Mouse (Mus musculus) monocyte, adult 5-6 weeks (primary cell): ENCODE data around the gene Olfr315. TPM values are rescaled to one million over a fixed set of nuclear protein-coding genes. Genes with fewer than 3 reads are reported as not detected.
"Not testable (repeated sequence)": the region's sequence is repeated elsewhere in the genome, so short reads cannot be mapped to it uniquely, and the experiment has no call there.

ENCODE experiments used
- ATAC-seq: fragments of 153-309, 156-312 bp; replicated peaks from 2 replicates; pipeline ENCODE4 v1.8.0; 2017; ENCODE audit warnings: mild to moderate bottlenecking; ENCODE audit not compliant: low TSS enrichment, insufficient number of reproducible peaks, severe bottlenecking, poor library complexity, low FRiP score
- total RNA-seq: library from RNA; stranded (forward); fragments of 200-1000, 200-491, 200-594 nt; gene quantifications from 3 replicates; pipeline ENCODE4 v1.2.3, GENCODE M21; 2017

The Olfr315 gene
- total RNA-seq, 1 experiment from 2014 or later: not detected

DNA sequence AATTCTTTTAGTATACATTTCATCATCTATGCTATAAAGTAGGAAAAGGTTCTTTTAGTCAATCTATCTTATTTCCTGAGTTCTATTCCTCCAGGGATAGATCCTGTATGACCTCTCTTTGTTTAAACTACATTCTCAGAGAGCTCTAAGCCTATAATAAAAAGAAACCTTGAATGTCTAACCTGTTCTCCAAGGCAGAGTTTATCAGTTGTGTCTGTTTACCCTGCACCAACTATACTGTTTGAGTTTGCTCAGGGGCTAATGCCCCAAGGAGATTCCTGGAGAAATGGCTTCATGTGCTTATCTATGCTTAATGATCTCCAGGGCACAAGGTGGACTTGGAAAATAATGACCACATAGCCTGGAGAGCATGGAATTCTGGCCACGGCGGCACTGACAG is 31.4 kb downstream of the Olfr315 start:
- ATAC-seq: no peak

DNA sequence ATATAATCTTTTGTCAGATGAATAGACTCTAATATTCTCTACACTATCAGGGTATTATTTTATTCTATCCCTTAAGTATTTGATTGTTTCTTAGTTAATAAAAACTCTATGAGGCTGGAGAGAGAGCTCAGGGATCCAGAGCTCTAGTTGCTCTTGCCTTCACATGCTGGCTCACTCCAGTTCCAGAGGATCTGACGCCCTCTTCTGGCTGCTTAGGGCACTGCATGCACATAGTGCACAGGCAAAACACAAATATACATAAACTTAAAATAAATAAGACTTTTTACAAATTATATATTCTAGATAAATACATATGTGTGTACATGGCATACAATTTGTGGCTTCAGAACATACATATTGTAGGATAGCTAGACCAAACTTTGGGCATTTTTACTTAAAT is 39.0 kb downstream of the Olfr315 start:
- ATAC-seq: no peak

DNA sequence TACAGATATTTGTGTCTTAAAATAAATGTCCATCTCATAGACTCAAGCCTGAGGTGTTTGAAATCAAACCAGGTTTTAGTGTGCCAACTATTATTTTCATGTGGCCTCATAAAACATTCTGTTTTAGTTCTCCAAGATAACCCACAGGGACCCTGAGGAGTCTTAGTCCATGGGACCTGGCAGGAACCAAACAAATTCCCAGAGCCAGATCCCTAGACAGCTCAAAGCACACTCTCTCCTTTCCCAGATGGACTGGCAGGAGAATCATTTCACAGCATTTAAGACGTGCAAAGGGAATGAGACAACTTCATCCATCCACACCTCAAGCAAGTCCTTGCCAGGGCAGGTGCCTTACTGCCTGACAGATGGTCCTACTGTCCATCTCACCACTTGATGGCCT is 41.7 kb downstream of the Olfr315 start, which contains the start of gene Olfr313:
Olfr313 (plus strand) TSS at position 301 of the 400 bp plus-strand sequence.
- not testable (repeated sequence) for ATAC-seq

DNA sequence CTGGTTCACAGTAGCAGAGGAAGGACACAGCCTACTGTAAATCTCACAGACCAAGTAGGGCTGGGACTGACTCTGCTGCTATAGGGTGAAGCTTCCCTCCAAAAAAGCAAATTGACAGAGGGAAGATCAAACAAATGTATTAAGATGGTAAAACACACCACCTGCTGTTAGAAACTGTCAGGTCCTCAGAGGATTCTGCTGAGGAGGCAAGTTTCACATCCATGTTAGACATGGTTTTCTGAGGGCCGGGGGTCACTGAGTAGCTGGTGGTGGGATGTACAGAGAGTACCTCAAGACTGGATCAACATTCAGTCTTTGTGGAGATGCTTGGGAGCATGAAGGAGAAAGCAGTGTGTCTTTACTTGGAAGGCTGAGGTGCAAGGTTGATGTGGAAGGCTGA is 42.7 kb downstream of the Olfr315 start:
- ATAC-seq: no peak

DNA sequence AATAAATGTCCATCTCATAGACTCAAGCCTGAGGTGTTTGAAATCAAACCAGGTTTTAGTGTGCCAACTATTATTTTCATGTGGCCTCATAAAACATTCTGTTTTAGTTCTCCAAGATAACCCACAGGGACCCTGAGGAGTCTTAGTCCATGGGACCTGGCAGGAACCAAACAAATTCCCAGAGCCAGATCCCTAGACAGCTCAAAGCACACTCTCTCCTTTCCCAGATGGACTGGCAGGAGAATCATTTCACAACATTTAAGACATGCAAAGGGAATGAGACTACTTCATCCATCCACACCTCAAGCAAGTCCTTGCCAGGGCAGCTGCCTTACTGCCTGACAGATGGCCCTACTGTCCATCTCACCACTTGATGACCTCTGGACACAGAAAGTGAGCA is 55.9 kb downstream of the Olfr315 start, which contains the start of gene Olfr312:
Olfr312 (plus strand) TSS at position 301 of the 400 bp plus-strand sequence.
- not testable (repeated sequence) for ATAC-seq

DNA sequence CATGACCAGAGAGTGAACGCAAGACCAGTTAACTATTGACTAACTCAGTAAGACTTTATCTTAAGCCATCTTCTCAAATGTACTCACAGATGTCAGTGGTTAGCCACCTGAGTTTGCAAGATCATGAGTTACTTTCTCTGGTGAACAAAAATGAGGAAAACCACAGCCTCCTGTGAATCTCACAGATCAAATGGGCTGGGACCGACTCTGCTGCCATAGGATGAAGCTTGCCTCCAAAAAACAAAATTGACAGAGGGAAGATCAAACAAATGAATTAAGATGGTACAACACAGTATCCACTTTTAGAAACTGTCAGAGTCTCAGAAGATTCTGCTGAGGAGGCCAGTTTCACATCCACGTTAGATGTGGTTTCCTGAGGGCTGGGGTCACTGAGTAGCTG is 56.8 kb downstream of the Olfr315 start:
- ATAC-seq: no peak

Other genes with a start within 250 kb of the Olfr315 start
- gene Olfr330, start 238.4 kb upstream of the Olfr315 start, total RNA-seq: not detected in 3 replicates
- not detected in 3 replicates for gene Olfr329-ps, start 226.8 kb upstream of the Olfr315 start, total RNA-seq
- 0.43 TPM in 1 of 3 replicates, not detected in the others for gene Olfr328, start 217.6 kb upstream of the Olfr315 start, total RNA-seq
- not detected in 3 replicates for gene Olfr224, start 202.6 kb upstream of the Olfr315 start, total RNA-seq
- gene Olfr325, start 195.5 kb upstream of the Olfr315 start, total RNA-seq: not detected in 3 replicates
- not detected in 3 replicates for gene Olfr324, start 178.1 kb upstream of the Olfr315 start, total RNA-seq
- gene 2210407C18Rik, start 157.1 kb upstream of the Olfr315 start, total RNA-seq: not detected in 3 replicates
- not detected in 3 replicates for gene Olfr323, start 142.7 kb upstream of the Olfr315 start, total RNA-seq
- not detected in 3 replicates for gene Trim58, start 132.7 kb upstream of the Olfr315 start, total RNA-seq
- not detected in 3 replicates for gene Olfr322, start 114.4 kb upstream of the Olfr315 start, total RNA-seq
- not detected in 3 replicates for gene Olfr320, start 92.1 kb upstream of the Olfr315 start, total RNA-seq
- not detected in 3 replicates for gene Olfr319, start 74.0 kb upstream of the Olfr315 start, total RNA-seq
- not detected in 3 replicates for gene Olfr318, start 49.2 kb upstream of the Olfr315 start, total RNA-seq
- gene Olfr317, start 34.0 kb upstream of the Olfr315 start, total RNA-seq: not detected in 3 replicates
- not detected in 3 replicates for gene Olfr316, start 20.5 kb upstream of the Olfr315 start, total RNA-seq
- not detected in 3 replicates for gene Olfr314, start 9.8 kb downstream of the Olfr315 start, total RNA-seq
- gene Fam183b, start 28.8 kb downstream of the Olfr315 start, total RNA-seq: not detected in 3 replicates
- not detected in 3 replicates for gene Olfr313, start 41.8 kb downstream of the Olfr315 start, total RNA-seq
- gene Olfr312, start 56.0 kb downstream of the Olfr315 start, total RNA-seq: not detected in 3 replicates
- gene Olfr311, start 66.1 kb downstream of the Olfr315 start, total RNA-seq: not detected in 3 replicates
- 4.3 to 16.7 TPM (median 6.6 TPM) in 3 replicates for gene Gm12258, start 74.0 kb downstream of the Olfr315 start, total RNA-seq
- gene 2810021J22Rik, start 94.0 kb downstream of the Olfr315 start, total RNA-seq: 3.4 to 10.0 TPM (median 3.9 TPM) in 3 replicates
- gene Zfp39, start 131.0 kb downstream of the Olfr315 start, total RNA-seq: 9.4 to 12.8 TPM (median 10.7 TPM) in 3 replicates
- gene Btnl10, start 144.7 kb downstream of the Olfr315 start, total RNA-seq: not detected in 3 replicates
- 42.2 to 79.7 TPM (median 47.8 TPM) in 3 replicates for gene Rnf187, start 165.7 kb downstream of the Olfr315 start, total RNA-seq
- 1.7 TPM in 2 of 3 replicates, not detected in the other for gene Hist3h2ba, start 175.7 kb downstream of the Olfr315 start, total RNA-seq
- gene Hist3h2a, start 181.5 kb downstream of the Olfr315 start, total RNA-seq: 35.6 to 52.4 TPM (median 42.1 TPM) in 3 replicates
- 0.29 TPM in 1 of 3 replicates, not detected in the others for gene Trim17, start 181.5 kb downstream of the Olfr315 start, total RNA-seq
- gene Trim11, start 204.9 kb downstream of the Olfr315 start, total RNA-seq: 32.0 to 47.3 TPM (median 32.7 TPM) in 3 replicates